Mouse (Mus musculus): Measurements from ENCODE around the gene Slain1.
A peak's percentile ranks its signal among the peaks of the same experiment; 100 is the strongest.

Slain1 gene

DNA sequence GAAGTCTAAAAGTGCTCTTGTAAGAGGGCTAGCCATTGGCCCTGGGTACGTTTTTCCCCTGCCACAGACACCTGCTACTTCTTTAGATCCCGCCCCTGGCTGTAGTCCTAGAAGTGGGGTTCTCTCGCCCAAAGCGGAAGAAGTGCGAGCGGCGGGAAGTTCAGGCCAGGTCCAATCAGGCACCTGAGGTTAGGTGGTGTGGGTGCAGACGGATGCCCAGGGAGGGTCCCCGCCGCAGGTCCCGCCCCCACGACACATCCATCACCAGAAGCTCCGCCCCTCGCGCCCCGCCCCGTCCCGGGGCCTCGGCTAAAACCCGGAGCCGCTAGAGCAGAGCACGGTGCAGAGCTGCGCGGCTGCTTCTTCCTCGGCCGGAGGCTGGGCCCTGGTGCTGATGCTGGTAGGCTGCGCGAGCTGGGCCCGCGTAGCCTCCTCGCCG lies at the start of gene Slain1:
TSS of gene Slain1 (plus strand) at position 333 of the 439 bp plus-strand sequence.
- peak; percentile 88 to 94 for DNase-seq (ENCODE audit: low spot score in 2 of 2)

DNA sequence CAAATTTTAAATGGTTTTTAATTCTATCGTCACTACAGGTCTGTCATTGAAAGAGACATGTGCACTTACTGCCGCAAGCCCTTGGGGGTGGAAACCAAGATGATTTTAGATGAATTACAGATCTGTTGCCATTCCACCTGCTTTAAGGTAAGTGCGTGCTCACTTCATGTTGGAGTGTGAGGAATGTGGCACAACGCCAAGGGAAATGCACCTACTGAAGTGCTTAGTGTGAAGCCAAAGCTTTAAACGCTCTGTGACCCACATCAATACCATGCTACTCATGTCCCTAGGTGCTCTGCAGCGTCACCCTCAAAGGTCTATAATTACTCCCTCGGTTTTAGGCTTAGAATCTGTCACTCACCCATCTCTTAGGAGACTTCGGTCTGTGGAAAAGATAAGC lies 42.0 kb upstream of the Slain1 start:
- no peak for DNase-seq (ENCODE audit: low spot score in 2 of 2)

DNA sequence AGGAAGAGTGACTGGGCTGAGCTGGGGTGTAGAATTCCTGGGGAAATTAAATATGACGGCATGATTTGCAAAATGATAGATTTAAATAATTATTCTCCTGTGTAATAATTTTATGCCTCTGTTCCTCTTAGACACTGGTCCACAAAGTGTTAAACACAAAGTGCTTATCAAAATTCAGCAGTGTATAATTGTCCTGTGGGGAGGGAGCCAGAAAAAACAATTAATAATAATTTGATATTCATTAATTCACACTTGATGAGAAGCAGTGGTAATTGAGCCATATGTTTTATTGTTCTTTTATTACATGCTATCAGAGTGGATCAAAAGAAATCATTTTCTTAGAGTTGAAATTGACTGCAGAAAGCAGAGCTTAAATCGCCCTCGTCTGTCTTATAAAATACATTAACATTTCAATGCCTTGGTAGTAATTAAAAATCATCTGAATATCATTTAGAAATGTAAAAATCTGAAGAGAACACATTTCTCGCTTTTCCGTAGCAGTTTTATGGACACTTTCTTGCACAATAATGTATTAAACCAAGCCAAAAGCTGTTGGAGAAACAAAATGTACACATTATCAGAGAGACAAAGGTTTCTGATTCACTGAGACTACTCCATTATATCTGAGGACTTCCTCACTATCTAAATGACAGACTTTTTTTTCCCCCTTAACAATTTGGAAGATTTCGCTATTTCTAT lies 36.3 kb upstream of the Slain1 start:
- DNase-seq (ENCODE audit: low spot score in 2 of 2), result no peak

DNA sequence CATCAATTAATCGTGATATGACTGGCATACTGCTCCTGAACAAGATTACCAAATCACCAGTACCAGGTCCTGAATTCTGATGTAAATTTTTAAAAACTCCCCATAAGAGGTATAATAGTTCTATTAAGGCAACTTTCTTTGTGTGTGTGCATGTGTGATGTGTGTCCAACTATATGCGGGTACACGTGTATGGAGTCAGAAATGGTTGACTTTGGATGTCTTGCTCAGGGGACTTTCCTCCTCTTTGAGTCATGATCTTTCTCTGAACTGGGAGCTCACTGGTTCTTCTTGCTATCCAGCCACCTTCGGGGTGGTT lies 35.8 kb upstream of the Slain1 start:
- no peak for DNase-seq (ENCODE audit: low spot score in 2 of 2)

DNA sequence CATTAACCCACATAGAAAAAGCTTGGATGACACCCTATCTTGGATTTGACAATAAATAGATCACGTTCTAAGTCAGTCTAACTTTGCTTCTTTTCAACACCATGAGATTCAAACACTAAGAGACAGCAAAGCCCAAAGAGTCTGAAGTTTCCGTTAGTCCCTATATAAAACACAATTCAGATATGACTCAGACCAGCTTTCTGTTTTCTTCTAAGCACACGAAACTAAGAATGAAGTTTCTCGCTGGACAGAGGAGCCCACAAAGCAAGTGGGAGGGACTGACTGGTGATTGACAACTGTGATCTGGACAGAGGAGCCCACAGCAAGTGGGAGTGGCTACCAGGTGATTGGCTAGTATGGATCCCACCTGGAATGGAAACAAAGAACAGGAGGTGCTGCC lies 30.3 kb upstream of the Slain1 start:
- no peak for DNase-seq (ENCODE audit: low spot score in 2 of 2)

DNA sequence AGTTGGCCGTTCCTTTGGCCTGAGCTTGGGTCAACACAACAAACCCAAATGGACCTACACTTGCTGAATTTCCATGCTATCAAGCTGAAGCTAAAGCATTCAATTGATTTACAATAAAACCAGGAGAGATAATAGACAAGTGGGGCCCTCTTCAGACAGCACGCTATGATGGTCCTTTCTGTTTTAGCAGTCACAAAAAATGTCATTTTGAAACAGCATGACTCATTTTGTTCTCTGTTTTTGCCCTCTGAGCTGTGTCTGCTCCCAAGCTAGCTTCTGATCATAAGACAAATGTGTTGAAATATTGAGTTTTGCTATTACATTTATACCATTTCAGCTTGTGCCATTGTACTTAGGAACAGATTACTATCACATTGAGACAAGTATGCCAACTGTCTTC lies 28.8 kb upstream of the Slain1 start:
- no peak for DNase-seq (ENCODE audit: low spot score in 2 of 2)

DNA sequence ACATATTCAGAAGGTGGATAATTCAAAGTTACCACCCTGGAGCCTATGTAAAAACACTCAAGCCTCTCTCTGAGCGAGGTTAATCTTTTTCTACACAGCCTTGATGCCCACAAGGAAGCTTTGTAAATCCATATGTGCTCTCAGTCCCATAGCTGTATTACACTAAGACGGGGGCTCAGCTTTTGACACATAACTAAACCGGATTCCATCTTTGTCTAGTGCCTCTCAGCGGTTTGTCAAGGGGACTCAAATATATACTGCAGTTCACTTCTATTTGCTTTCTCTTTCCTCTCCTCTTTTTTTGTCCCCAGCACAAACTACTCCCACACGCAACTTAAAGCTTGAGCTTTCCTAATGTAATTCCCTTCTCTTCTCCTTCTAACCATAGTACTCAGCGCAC lies 23.9 kb upstream of the Slain1 start:
- no peak for DNase-seq (ENCODE audit: low spot score in 2 of 2)

DNA sequence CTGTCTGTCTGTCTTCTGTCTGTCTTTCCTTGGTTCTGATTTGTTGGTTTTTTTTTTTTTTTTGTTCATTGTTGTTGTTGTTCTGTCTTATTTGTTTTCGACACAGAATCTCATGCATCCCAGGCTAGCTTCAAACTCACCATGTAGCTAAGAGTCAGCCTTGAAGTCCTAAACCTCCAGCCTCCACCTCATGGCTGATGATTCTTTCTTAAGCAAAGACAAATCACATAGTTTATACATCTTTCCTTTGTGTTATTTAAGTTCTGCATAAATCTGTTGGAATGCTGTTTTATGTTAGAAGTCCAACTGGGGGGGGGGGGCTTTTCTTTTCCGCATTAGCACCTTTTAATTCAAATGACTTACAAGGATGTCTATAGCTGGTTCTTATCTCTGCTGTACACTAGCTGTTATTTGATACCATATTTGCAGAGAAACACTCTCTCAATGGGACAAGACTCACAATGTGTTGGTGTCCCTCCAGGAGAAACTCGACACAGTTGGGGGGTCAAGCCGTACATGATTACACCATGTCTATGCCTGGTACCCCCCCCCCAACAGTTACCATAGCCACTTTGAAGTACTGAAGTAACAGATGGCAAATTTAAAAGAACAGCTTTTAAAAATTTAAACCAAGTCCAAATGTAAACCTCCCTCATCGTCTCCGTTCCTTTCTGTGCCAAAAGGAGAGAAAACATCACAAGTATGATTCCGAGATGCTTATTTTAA lies 20.2 kb upstream of the Slain1 start:
- DNase-seq (ENCODE audit: low spot score in 2 of 2), result no peak

DNA sequence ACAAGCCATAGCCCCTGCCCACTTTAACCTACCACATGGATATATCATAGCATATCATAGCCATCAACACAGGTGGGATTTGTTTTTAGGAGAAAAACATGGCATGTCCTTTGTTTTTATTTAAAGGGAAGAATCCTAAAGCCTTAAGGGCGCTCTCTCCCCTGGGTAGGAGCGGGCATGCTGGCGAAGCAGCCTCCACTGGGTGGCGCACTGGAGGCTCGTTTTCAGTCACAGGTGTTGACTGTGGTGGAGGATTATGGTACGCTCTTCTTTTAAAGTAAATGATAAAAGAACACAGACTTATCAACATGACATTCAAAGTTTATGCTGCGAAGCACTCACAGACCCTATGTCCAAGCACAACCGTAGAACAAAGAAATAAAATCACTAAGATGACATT lies 19.5 kb upstream of the Slain1 start:
- DNase-seq (ENCODE audit: low spot score in 2 of 2), result peak in 1 of 2 experiments; percentile 33

DNA sequence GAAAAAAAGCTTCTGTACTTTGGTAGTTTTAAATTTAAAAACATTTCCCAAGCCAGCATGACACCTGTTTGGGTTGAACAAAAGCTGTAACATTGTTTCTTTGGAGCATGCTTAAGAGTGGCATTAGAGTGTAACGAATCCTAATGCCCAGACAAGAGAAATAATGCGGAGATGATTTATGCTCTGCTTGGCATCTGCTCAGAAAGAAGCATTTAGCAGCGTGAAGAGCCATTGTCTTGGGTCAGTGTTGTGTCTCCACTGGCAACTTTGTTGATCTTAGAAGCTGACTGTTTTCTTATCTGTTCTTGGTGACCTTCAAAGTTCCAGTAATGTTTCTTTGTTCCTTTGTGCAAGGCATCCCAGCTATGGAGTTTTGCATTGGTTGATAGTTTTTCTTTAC lies 6.1 kb upstream of the Slain1 start:
- DNase-seq (ENCODE audit: low spot score in 2 of 2), result no peak

DNA sequence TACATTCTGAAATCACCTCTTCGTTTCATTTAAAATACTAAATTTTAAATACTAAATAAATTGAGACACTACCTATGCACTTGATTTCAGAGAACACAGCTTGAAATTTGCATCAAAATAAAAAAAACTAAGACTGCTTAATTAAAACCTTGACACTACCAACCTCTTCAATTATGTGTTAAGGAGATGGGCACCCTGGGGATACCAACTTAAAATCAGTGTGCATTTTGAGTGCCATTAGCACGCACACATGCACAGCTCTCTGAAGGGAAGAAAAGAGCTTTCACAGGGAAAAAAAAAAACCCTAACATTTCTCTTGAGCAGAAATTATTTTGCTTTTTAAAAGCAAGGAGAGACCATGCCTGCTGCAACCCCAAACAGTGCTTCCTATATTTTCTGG lies 2.0 kb upstream of the Slain1 start:
- no peak for DNase-seq (ENCODE audit: low spot score in 2 of 2)

DNA sequence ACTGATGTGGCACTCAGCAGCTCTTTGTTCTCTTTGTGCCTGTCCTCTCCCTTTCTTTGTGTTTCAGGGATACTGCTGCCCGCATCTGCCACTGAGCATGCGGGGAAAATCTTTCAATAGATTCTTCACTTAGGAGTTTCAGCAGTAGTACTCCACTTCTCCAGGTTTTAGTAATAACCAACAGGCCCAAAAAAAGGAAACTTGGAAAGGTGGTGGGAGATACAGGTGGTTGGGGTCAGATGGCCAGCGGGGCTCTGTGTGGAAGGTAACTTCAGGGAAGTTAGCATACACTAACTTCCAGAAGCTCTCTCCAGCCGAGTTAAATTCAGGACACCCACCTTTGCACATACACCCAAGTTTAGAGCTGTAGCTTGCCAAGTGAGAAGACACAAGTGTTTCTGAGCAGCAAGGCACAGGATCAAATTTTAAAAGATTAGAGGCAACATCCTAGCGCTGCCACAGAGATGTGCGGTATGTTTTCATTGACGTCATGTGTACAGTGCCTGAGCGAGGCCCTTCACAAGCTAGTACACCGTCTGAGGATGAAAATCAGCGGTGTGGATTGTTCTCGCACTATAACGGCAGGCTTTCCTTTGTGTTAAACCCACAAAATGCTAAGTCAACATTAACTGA lies 1.3 kb upstream of the Slain1 start:
- DNase-seq (ENCODE audit: low spot score in 2 of 2), result peak; percentile 13 to 53

DNA sequence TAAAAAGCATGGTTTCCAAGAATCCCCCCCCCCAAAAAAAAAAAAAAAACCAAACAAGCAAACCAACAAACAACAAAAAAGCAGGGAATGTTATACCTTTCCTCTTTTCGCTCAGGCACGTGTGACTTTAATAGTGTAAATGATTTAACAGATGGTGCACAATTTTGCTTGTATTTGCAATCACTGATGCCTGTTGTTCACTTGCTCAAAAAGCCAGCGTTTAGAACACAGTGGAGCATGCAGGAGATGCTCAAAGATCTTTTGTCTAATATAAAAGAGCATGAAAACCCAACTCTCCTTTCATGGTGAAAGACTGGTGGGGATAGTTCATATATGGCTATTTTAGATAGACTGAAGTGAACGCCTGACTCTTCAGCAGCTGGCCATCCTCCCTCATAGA lies 726 bp upstream of the Slain1 start:
- DNase-seq (ENCODE audit: low spot score in 2 of 2), result no peak

DNA sequence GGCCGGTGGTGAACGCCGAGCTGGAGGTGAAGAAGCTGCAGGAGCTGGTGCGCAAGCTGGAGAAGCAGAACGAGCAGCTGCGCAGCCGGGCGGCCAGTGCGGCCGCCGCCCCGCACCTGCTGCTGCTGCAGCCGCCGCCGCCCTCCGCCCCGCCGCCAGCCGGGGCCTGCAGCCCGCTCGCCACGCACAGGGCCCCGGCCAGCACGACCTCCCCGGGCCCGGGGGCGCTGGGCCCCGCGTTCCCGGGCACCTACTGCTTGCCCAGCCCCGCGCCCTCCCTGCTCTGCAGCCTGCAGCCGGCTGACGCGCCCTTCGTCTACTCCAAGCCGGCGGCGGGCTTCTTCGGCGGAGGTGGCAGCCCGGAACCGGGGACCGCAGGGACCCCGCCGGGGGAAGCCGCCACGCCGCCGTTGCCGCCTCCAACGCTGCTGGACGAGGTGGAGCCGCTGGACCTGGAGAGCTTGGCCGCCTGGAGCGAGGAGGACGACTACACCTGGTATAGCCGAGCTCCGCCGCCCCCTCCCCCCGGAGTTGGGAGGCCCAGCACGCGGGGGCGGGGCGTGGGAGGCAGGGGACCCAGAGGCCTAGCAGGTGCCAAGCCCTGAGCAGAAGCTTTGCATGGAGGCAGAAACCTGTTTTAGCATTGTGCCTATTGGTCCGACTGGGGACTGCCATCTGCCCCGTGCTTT lies 529 bp downstream of the Slain1 start:
- peak; percentile 54 to 71 for DNase-seq (ENCODE audit: low spot score in 2 of 2)

DNA sequence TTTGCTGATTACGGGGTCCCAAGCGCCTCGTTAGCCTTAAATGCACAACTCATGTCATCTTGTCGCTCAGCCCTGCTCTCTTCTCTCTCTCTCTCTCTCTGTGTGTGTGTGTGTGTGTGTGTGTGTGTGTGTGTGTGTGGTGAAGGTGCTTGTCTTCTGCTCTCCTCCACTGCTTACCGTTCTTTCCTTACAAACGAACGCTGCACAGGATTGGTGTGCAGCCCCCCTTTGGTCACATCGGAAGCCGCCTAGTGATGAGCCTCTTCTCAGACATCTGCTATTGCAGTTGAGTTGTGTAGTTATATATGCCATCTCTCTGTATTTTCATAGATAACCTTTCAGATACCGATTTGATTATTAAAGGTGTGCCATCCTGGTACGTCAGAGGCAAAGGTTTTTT lies 1.1 kb downstream of the Slain1 start:
- no peak for DNase-seq (ENCODE audit: low spot score in 2 of 2)

DNA sequence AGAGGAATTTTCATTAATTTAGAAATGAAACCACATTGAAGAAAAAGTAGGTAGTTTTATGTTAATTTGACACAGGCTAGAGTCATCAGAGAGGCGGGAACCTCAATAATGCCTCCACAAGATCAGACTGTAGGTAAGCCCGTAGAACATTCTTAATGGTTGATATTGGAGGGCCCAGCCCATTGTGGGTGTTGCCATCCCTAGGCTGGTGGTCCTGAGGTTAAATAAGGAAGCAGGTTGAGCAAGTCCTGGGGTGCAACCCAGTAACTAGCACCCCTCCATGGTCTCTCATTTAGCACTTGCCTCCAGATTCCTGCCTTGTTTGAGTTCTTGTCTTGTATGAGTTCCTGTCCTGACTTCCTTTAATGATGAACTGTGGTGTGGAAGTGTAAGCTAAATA lies 1.5 kb downstream of the Slain1 start:
- DNase-seq (ENCODE audit: low spot score in 2 of 2), result no peak

DNA sequence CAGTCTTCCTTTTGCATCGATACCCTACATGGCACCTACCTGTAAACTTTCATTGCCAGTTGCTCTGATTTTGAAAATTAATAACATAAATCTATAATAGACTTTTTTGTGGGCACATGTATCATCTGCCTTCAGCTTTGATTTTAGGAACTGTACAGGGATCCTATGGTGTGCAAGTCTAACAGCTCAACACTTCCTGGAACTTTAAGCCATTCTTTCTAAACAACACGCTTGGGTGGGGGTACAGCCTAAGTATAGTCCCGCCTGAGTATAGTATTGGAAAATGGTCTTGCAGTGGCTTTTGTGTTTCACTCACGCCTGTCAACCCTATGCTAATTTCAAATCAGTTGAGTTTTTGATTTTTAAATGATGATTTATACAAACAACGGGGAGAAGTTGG lies 2.5 kb downstream of the Slain1 start:
- no peak for DNase-seq (ENCODE audit: low spot score in 2 of 2)

DNA sequence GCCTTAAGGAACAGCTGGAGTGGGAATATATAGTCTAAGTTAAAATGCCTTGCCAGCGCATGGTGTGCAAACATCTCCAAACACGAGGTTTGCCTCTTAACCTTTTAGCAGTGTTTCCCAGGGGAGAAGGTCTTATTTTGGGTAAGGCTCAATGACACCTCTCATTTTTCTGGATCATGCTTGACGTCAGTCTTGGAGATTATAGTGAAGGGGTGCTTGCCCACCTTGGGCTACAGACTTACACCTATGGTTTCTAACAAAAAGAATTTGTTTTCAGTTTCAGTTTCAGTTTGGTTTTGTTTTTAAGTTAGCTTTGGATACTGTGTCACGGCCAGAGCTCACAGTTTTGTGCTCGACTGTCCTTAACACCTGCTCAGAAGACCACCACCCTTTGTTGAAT lies 3.8 kb downstream of the Slain1 start:
- DNase-seq (ENCODE audit: low spot score in 2 of 2), result peak; percentile 20 to 34

DNA sequence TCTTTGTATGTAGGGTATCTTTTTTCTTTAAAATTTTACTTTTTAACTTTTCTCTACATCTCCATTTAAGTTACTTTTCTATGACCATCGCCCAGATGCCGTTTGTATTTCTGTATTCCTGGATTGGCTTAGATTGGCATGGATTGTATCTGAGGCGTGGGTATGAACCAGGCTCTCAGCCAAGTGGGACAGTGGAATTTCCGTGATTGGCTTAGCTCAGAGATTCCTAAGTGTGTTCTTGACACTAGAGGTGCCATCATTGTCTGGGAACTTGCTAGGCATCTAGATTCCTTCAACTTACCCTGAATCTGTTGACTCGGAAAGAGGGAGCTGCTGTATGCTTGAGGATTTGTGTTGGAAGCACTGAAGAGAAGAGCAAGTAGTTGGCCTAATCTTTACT lies 5.4 kb downstream of the Slain1 start:
- no peak for DNase-seq (ENCODE audit: low spot score in 2 of 2)

DNA sequence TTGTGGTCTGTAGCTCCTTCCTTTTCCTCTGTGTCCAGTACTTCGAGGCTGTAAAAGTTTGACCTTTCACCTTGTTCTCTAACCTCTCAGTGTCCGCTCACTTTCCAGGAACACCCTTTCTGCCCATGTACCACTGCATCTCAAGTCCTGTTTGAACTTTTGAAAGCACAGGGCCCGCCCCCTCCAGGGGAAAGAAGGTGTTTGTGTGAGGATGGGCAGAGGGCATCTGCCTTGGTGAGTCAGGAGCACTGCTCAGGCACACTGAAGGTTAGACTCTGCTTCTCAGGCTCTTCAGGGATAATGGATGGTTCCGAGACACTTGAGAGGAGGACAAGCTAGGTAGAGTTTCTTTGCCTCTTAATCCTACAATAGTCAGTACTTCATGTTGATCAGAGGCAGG lies 7.8 kb downstream of the Slain1 start:
- no peak for DNase-seq (ENCODE audit: low spot score in 2 of 2)

DNA sequence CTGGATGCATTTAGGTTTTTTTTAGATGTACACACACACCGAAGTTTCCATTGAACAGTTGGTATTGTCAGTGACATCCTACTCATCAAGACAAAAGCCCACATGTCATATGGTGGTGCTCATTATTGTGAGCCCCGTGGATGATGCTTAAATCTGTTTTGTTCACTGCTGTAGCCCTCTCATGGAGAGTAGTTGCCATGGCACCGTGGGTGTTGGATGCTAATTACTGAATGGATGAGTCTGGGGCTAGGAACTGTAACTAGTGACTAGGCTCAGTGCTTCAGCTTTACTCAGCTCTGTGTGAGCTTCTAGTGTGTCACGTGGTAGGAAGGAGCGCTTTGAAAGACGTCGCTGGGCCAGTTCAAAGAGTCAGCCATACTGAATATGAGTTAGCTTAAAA lies 13.0 kb downstream of the Slain1 start:
- peak in 1 of 2 experiments; percentile 16 for DNase-seq (ENCODE audit: low spot score in 2 of 2)

DNA sequence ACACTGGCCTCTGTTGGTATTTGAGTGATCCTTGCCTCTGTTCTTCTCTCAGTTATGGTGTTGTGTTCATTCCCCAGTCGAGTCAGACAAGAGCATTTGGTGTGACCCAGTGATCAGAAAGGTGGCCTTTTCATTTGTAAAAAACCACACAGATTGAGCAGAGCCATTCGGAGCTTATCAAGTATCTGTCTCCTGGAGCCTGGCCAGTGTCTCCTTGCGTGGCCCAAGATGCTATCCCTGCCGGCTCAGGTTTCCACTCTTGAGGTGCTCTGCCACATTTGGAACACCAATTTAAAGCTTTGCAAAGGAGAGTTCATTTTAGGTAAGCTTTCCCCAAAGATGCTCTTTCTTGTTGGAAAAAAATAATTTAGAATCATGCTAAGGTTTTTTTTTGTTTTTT lies 14.4 kb downstream of the Slain1 start:
- DNase-seq (ENCODE audit: low spot score in 2 of 2), result no peak
